Mouse (Mus musculus) liver, postnatal 0 days (tissue): ENCODE results near the gene Prmt8. TPM values are rescaled to one million over a fixed set of nuclear protein-coding genes. Genes with fewer than 3 reads are reported as not detected.

Experiments
- ATAC-seq: fragments of 200-750 bp; cut with Nextera tagmentation; 2 replicates; pipeline ENCODE4 v1.8.0; 2017; ENCODE audit warnings: mild to moderate bottlenecking, moderate library complexity
- DNase-seq: peaks from one replicate; pipeline ENCODE4 v3.0.0-alpha.2; 2016
- H3K27ac ChIP-seq: fragments of 300-500 bp; sonication (generic); 2 replicates; pipeline ENCODE4 v1.5.1; 2014; ENCODE audit warnings: antibody characterized with exemption, moderate library complexity, mild to moderate bottlenecking, low read depth
- H3K27me3 ChIP-seq: fragments of 300-500 bp; sonication (generic); 2 replicates; pipeline ENCODE4 v1.6.1; 2014; ENCODE audit warnings: low read length, control low read depth, mixed read lengths; ENCODE audit not compliant: insufficient read depth
- H3K36me3 ChIP-seq: fragments of 300-500 bp; sonication (generic); replicated peaks from 2 replicates; pipeline ENCODE4 v1.6.1; 2014; ENCODE audit warnings: mild to moderate bottlenecking, control low read depth, low read length, moderate library complexity, mixed read lengths; ENCODE audit not compliant: insufficient read depth
- H3K4me1 ChIP-seq: fragments of 300-500 bp; sonication (generic); 2 replicates; pipeline ENCODE4 v1.6.1; 2014; ENCODE audit warnings: antibody characterized with exemption, mild to moderate bottlenecking, control low read depth; ENCODE audit not compliant: insufficient read depth
- H3K4me2 ChIP-seq: fragments of 300-500 bp; sonication (generic); 2 replicates; pipeline ENCODE4 v1.6.1; 2014; ENCODE audit warnings: low read depth, mild to moderate bottlenecking, low read length, moderate library complexity, mixed read lengths
- H3K4me3 ChIP-seq: fragments of 300-500 bp; sonication (generic); 2 replicates; pipeline ENCODE4 v1.5.1; 2014; ENCODE audit warnings: low read depth, low read length
- H3K9ac ChIP-seq: fragments of 300-500 bp; sonication (generic); replicated peaks from 2 replicates; pipeline ENCODE4 v1.6.1; 2014; ENCODE audit warnings: mild to moderate bottlenecking, moderate library complexity
- H3K9me3 ChIP-seq: fragments of 300-500 bp; sonication (generic); 2 replicates; pipeline ENCODE4 v1.6.1; 2016; ENCODE audit warnings: mild to moderate bottlenecking, control low read depth, low read length, mixed read lengths
- CTCF ChIP-seq: sonication (generic); IDR thresholded peaks from 2 replicates; pipeline ENCODE4 v1.5.1; 2016; ENCODE audit warnings: antibody characterized with exemption, low read depth
- EP300 ChIP-seq: IDR thresholded peaks from 2 replicates; pipeline ENCODE4 v1.6.1; 2016; ENCODE audit warnings: antibody characterized with exemption, low read depth, mild to moderate bottlenecking
- WGBS: fragments of 180-500 bp; shearing (Covaris S2); extraction: QIAGEN DNeasy Blood & Tissue Kit; methylation state at CpG from one replicate; pipeline ENCODE4 v1.1.7; 2014; ENCODE audit not compliant: insufficient replicate concordance; 5-methylcytosine and 5-hydroxymethylcytosine counted together
- polyA plus RNA-seq: library from polyadenylated mRNA; unstranded; fragments of >200 nt; fragmentation: Nextera tagmentation; extraction: Ambion mirVana; gene quantifications from 2 replicates; pipeline ENCODE4 v1.2.1, GENCODE M21; 2015

Gene Prmt8
- polyA plus RNA-seq, 1 experiment from 2014 or later: not detected

DNA sequence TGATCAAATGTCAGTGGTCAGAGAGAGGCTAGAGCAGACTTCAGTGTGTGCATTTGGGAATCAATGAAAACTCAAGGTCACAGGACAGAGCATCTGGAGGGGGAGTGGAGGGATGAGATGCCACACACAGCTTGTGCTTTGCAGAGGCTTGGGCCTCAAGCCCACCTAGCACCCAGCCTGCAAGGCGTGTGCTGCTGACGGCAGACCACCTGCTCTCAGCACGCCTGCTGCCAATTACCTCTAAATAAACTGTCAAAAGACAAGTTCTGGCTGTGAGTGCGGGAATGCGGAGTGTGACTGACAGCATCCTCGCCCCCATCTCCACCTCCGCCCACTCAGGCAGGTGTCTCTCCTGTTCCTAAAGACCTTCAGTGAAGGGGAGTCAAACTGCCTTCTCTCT, 77.0 kb downstream of the Prmt8 start:
- TF ChIP-seq EP300 (no peak), CTCF (no peak)
- Histone ChIP-seq H3K27ac (no peak overlapping the region), H3K27me3 (no peaks in the 10 kb centered on the region), H3K36me3 (no peaks in the 10 kb centered on the region), H3K4me1 (no peaks in the 10 kb centered on the region), H3K4me3 (no peak overlapping the region), H3K4me2 (no peak overlapping the region), H3K9ac (no peak overlapping the region), H3K9me3 (no peaks in the 10 kb centered on the region)
- DNase-seq (no peak), ATAC-seq (no peak; the same call in 1 of the 2 replicates)
- 43% methylated on average over 7 of the region's 7 CpGs for whole genome bisulfite sequencing

GRCm38 (mm10) chr6:127687181-127687860, 82.0 kb downstream of the Prmt8 start:
- Histone ChIP-seq H3K4me3 (no peak overlapping the region), H3K9ac (no peak overlapping the region), H3K27me3 (no peaks in the 10 kb centered on the region), H3K4me2 (no peak overlapping the region), H3K9me3 (no peaks in the 10 kb centered on the region), H3K36me3 (no peaks in the 10 kb centered on the region), H3K4me1 (no peaks in the 10 kb centered on the region), H3K27ac (no peak overlapping the region)
- no peak for TF ChIP-seq CTCF
- TF ChIP-seq EP300: no peak
- DNase-seq (no peak), ATAC-seq (no peak)
- 67% methylated on average over 6 of the region's 6 CpGs for WGBS

DNA sequence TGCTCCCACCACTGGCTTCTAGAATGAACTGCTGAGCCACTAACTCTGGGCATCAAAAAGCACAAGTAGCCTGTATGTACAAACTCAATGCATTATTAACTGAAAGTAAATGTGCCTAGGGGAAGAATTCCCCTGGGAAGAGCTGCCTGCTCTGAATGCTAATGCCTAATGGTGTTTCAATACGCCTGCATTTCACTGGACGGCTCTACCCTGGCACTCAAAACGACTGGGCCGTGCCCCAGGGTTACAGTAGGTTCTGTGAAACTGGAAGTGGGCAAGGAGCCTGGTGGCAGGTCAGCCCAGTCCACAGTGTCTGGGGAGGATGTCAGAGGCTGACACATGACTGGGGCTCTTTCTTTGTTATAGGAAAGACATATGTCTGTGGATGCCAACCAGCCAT, 84.3 kb downstream of the Prmt8 start:
- 82% methylated on average over 4 of the region's 4 CpGs for whole genome bisulfite sequencing
- TF ChIP-seq CTCF (no peak), EP300 (no peak)
- ATAC-seq (no peak), DNase-seq (no peak)
- no peak overlapping the region for H3K4me3 ChIP-seq
- no peak overlapping the region for H3K4me2 ChIP-seq
- no peaks in the 10 kb centered on the region for H3K9me3 ChIP-seq
- H3K27ac ChIP-seq: no peak overlapping the region
- H3K9ac ChIP-seq: no peak overlapping the region
- no peaks in the 10 kb centered on the region for H3K27me3 ChIP-seq
- H3K4me1 ChIP-seq: no peaks in the 10 kb centered on the region
- H3K36me3 ChIP-seq: no peaks in the 10 kb centered on the region

GRCm38 (mm10) chr6:127683561-127683960, 85.7 kb downstream of the Prmt8 start:
- TF ChIP-seq CTCF (no peak), EP300 (no peak)
- no peaks in the 10 kb centered on the region for H3K4me1 ChIP-seq
- no peak overlapping the region for H3K27ac ChIP-seq
- no peak overlapping the region for H3K4me3 ChIP-seq
- no peaks in the 10 kb centered on the region for H3K27me3 ChIP-seq
- no peak for ATAC-seq
- no peak overlapping the region for H3K4me2 ChIP-seq
- DNase-seq: no peak
- H3K9me3 ChIP-seq: no peaks in the 10 kb centered on the region
- no peaks in the 10 kb centered on the region for H3K36me3 ChIP-seq
- no peak overlapping the region for H3K9ac ChIP-seq
- 50% methylated on average over 8 of the region's 8 CpGs for WGBS

DNA sequence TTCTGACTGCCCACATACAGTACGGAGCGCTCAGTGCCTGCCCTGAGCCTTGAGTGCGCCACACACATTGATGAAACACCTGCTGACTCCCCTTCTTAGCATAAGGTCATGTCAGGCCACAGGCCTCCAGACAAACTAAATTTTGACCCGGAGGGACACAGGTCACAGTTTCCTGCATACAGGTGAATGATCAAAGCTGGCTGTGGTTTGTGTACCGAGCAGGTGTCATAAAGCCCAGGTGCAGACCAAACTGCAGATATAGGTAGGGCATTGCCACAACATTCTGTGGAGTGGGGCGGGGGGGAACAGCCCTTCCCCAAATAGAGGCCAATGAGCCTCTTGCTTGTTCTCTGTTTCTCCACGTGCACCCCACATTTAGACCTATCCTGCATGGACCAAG, 88.5 kb downstream of the Prmt8 start:
- ATAC-seq: no peak

GRCm38 (mm10) chr6:127678998-127679397, 90.3 kb downstream of the Prmt8 start:
- 63% methylated on average over 3 of the region's 3 CpGs for WGBS
- no peak for ATAC-seq
- Histone ChIP-seq H3K36me3 (no peaks in the 10 kb centered on the region), H3K4me2 (no peak overlapping the region), H3K27ac (no peak overlapping the region), H3K4me1 (no peaks in the 10 kb centered on the region), H3K4me3 (no peak overlapping the region), H3K9me3 (no peaks in the 10 kb centered on the region), H3K27me3 (no peaks in the 10 kb centered on the region), H3K9ac (no peak overlapping the region)
- DNase-seq: no peak
- TF ChIP-seq EP300 (no peak), CTCF (no peak)

More for the DNA sequence above, 88.5 kb downstream of the Prmt8 start:
- Histone ChIP-seq H3K4me3 (no peak overlapping the region), H3K27ac (no peak overlapping the region), H3K9me3 (no peaks in the 10 kb centered on the region), H3K4me1 (no peaks in the 10 kb centered on the region), H3K4me2 (no peak overlapping the region), H3K9ac (no peak overlapping the region), H3K36me3 (no peaks in the 10 kb centered on the region), H3K27me3 (no peaks in the 10 kb centered on the region)
- WGBS: 76% methylated on average over 7 of the region's 7 CpGs
- TF ChIP-seq EP300 (no peak), CTCF (no peak)
- no peak for DNase-seq

DNA sequence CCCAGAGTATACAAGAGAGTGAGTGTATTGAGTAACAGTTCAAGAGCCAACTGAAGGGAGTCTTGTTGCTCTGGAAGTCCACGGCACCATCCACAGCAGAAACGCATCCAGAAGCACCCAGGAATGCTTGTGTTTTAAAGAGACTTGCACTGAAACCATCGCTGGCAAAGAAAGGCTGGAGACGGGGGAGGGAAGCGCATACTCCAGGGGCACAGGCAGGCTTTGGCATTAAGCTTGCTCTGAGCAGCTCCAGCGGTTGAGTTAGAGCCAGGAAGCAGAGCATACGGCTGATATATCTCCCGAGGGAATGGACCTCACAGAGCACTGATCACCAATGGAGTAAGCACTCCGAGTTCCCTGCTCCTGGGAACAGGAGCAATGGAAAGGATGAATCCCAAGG, 91.0 kb downstream of the Prmt8 start:
- DNase-seq (no peak), ATAC-seq (no peak)
- TF ChIP-seq CTCF (no peak), EP300 (no peak)
- Histone ChIP-seq H3K36me3 (no peaks in the 10 kb centered on the region), H3K9me3 (no peaks in the 10 kb centered on the region), H3K27me3 (no peaks in the 10 kb centered on the region), H3K4me1 (no peaks in the 10 kb centered on the region), H3K4me2 (no peak overlapping the region), H3K27ac (no peak overlapping the region), H3K9ac (no peak overlapping the region), H3K4me3 (no peak overlapping the region)
- WGBS: 63% methylated on average over 9 of the region's 9 CpGs
